Mouse (Mus musculus): Measurements from ENCODE around the gene Mia2.

- no peak for TF ChIP-seq CTCF (IDR thresholded peaks at IDR 0.05; ENCODE audit: borderline replicate concordance, insufficient read depth, low read length)
- no peak for TF ChIP-seq POLR2A (IDR thresholded peaks at IDR 0.05; ENCODE audit: low read depth, low read length)
Observed at GRCm38 (mm10) chr12:59149691-59150090, 54.1 kb downstream of the Mia2 start.
